Mouse (Mus musculus): ENCODE data around the gene Bcl6b. TPM values are rescaled to one million over a fixed set of nuclear protein-coding genes. Genes with fewer than 3 reads are reported as not detected.

Bcl6b gene
- polyA plus RNA-seq, 1 experiment from 2014 or later = 4.4 TPM

DNA sequence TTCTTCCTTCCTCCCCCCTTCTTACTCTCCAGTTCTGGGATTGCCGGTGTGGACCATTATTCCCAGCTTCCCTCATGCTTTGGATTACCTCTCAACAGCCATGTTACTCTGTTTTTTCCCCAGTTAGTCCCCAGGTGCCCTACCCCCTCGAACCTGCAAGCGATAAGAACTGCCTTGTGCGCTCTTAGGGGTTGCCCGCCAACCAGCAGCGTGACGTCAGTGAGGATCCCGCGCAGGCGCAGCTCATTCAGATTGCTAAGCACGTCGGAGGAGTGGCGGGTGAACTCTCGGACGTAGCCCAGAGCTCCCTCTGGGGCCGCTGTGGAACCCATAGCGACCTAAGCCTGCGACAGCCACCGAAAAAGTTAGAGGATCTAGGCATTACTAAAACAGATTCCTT lies 770 bp downstream of the Bcl6b start:
- Histone ChIP-seq H3K4me1 (replicated peaks; ENCODE audit: control insufficient read depth, insufficient read depth, low read length) (peaks cover 9% of the 10 kb centered on the region; the same call in 1 of the 2 replicates), H3K9ac (ENCODE audit: low read depth, low read length) (0 out of 2 replicates have a peak overlapping the region, but pooled peaks have one; percentile 26), H3K36me3 (ENCODE audit: control insufficient read depth, insufficient read depth) (no peaks in the 10 kb centered on the region), H3K4me3 (ENCODE audit: low read depth, low read length) (peak overlapping the region; percentile 35), H3K4me2 (replicated peaks; ENCODE audit: low read depth) (peak overlapping the region; percentile 72), H3K9me3 (ENCODE audit: control insufficient read depth) (no peaks in the 10 kb centered on the region), H3K27ac (ENCODE audit: low read depth, low read length) (peak overlapping the region; percentile 54; the same call in 1 of the 2 replicates), H3K27me3 (replicated peaks; ENCODE audit: control insufficient read depth, insufficient read depth, low read length) (peaks cover 7% of the 10 kb centered on the region; the same call in 1 of the 2 replicates)
- ATAC-seq = peak; percentile 44; the same call in 1 of the 2 replicates
- no peak for TF ChIP-seq CTCF (IDR thresholded peaks at IDR 0.05; ENCODE audit: low read depth)
- 1% methylated on average over 19 of the region's 19 CpGs for WGBS

DNA sequence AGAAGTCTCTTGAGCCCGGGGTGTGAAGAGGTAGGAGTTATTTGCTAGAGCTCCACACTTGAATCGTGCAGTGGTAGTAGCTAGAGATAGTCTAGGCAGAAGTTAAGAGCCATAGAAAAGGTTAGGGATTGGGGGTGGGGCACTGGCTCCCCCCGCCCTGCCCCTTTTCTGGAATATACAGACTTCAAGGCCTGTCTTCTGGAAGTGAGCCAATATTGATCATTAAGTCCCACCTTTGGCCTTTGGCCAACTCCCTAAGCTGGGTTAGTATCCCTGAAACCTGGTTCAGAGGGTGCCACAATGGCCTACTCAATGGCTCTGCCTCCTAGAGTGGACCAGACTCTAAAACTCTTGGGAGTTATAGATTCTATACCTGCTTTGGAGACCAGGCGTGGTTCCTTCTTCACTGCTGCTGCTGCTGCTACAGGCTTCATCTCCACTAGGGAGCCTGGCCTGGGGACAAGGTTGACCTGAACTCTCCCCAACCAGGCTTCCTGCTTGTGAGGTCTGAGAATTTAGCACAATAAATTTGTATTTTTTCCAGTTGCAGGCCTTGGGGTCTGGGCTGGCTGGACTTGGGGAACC lies 1.8 kb downstream of the Bcl6b start:
- Histone ChIP-seq H3K4me2 (replicated peaks; ENCODE audit: low read depth) (peak overlapping the region; percentile 72), H3K36me3 (ENCODE audit: control insufficient read depth, insufficient read depth) (no peaks in the 10 kb centered on the region), H3K4me1 (replicated peaks; ENCODE audit: control insufficient read depth, insufficient read depth, low read length) (peaks cover 9% of the 10 kb centered on the region; the same call in 1 of the 2 replicates), H3K27me3 (replicated peaks; ENCODE audit: control insufficient read depth, insufficient read depth, low read length) (peaks cover 7% of the 10 kb centered on the region; the same call in 1 of the 2 replicates), H3K4me3 (ENCODE audit: low read depth, low read length) (no peak overlapping the region), H3K9ac (ENCODE audit: low read depth, low read length) (no peak overlapping the region), H3K27ac (ENCODE audit: low read depth, low read length) (no peak overlapping the region), H3K9me3 (ENCODE audit: control insufficient read depth) (no peaks in the 10 kb centered on the region)
- WGBS = 65% methylated on average over 4 of the region's 4 CpGs
- no peak for TF ChIP-seq CTCF (IDR thresholded peaks at IDR 0.05; ENCODE audit: low read depth)
- no peak for ATAC-seq

DNA sequence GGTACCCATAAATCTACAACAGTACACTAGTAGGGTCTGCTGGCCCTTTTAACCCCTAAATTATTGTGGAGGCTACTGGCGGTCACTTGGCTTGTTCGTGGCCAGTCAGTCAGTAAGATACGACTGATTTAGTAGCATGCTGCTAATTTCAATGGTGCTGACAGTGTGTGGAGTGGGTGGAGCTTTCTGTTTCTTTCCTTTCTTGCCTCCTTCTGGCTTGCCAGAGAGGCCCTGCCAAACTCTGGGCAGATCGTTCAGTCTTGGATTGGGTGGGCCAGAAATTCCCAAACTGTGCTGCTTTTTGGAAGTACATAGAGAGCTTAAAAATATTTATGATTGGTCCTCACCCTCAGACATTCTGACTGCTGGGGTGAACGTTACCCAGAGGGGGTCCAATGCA lies 2.5 kb downstream of the Bcl6b start:
- WGBS = 35% methylated on average over 5 of the region's 5 CpGs

DNA sequence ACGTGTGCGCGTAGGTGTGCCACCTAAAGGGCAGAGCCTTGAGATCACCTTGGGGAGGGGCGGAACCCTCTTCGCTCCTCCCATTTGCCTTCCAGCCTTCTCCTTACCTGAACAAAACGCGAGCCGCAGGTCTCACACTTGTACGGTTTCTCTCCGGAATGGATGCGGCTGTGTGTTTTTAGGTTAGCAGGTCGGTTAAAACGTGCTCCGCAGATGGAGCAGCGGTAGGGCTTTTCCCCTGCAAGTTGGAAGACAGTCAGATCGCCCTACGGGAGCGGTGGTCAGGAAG lies 3.1 kb downstream of the Bcl6b start:
- H3K4me3 ChIP-seq (ENCODE audit: low read depth, low read length) = peak overlapping the region; percentile 32
- ATAC-seq = 0 out of 2 replicates have a peak, but pooled peaks have one; percentile 22

More for the DNA sequence above, 2.5 kb downstream of the Bcl6b start:
- Histone ChIP-seq H3K36me3 (ENCODE audit: control insufficient read depth, insufficient read depth) (no peaks in the 10 kb centered on the region), H3K9ac (ENCODE audit: low read depth, low read length) (no peak overlapping the region), H3K4me2 (replicated peaks; ENCODE audit: low read depth) (peak overlapping the region; percentile 72), H3K27ac (ENCODE audit: low read depth, low read length) (no peak overlapping the region), H3K27me3 (replicated peaks; ENCODE audit: control insufficient read depth, insufficient read depth, low read length) (peaks cover 7% of the 10 kb centered on the region; the same call in 1 of the 2 replicates), H3K4me1 (replicated peaks; ENCODE audit: control insufficient read depth, insufficient read depth, low read length) (peaks cover 9% of the 10 kb centered on the region; the same call in 1 of the 2 replicates), H3K4me3 (ENCODE audit: low read depth, low read length) (peak overlapping the region; percentile 32), H3K9me3 (ENCODE audit: control insufficient read depth) (no peaks in the 10 kb centered on the region)
- no peak for ATAC-seq
- no peak for TF ChIP-seq CTCF (IDR thresholded peaks at IDR 0.05; ENCODE audit: low read depth)

DNA sequence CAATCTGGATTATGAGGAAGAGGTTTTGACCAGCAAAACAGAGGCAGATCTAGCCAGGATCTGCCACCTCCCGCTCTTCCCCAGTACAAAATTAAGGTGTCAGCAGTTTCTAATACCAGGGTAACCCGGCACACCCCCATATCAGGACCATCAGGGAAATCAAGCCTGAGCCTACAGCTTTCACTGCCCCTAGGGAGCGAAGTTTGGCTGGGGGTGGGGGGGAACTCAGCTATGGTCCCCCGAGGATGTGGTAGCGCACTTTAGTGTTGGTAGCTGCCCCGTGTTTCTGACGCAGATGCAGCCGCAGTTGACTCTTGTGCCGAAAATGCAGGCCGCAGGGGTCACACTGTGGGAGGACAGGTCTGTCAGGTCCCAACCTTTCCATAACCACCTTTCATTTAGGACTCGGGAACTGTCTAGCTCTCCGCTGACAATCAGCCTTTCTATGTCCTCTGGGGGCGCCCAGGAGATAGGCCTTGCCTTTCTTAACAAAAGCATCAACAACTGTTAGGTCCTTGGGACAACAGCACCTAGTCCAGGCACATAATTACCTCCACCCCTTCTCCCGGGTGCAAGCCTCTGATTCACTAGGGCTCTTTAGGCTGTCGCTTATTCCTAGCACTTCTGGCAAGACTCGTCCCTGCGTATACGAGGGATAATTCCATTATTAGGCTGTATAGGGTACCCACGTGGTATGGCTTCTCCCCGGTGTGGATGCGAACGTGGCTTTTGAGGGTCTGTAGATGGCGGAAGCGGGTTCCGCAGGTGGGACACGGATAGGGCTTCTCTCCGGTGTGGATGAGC lies 3.6 kb downstream of the Bcl6b start:
- H3K27me3 ChIP-seq (replicated peaks; ENCODE audit: control insufficient read depth, insufficient read depth, low read length) = peaks cover 7% of the 10 kb centered on the region; the same call in 1 of the 2 replicates
- ATAC-seq = no peak
- no peaks in the 10 kb centered on the region for H3K9me3 ChIP-seq (ENCODE audit: control insufficient read depth)
- H3K36me3 ChIP-seq (ENCODE audit: control insufficient read depth, insufficient read depth) = no peaks in the 10 kb centered on the region
- 19% methylated on average over 27 of the region's 27 CpGs for WGBS
- peaks cover 9% of the 10 kb centered on the region; the same call in 1 of the 2 replicates for H3K4me1 ChIP-seq (replicated peaks; ENCODE audit: control insufficient read depth, insufficient read depth, low read length)
- peak overlapping the region; percentile 32 for H3K4me3 ChIP-seq (ENCODE audit: low read depth, low read length)
- TF ChIP-seq CTCF (IDR thresholded peaks at IDR 0.05; ENCODE audit: low read depth) = peak; percentile 40
- H3K27ac ChIP-seq (ENCODE audit: low read depth, low read length) = peak overlapping the region; percentile 51; the same call in 1 of the 2 replicates
- H3K4me2 ChIP-seq (replicated peaks; ENCODE audit: low read depth) = peak overlapping the region; percentile 72
- peak overlapping the region; percentile 31; the same call in 1 of the 2 replicates for H3K9ac ChIP-seq (ENCODE audit: low read depth, low read length)

More for the DNA sequence above, 3.1 kb downstream of the Bcl6b start:
- H3K9ac ChIP-seq (ENCODE audit: low read depth, low read length) = peak overlapping the region; percentile 38; the same call in 1 of the 2 replicates
- WGBS = 13% methylated on average over 18 of the region's 18 CpGs
- no peak; the same call in 1 of the 2 replicates for TF ChIP-seq CTCF (IDR thresholded peaks at IDR 0.05; ENCODE audit: low read depth)
- no peak overlapping the region for H3K27ac ChIP-seq (ENCODE audit: low read depth, low read length)
- no peaks in the 10 kb centered on the region for H3K36me3 ChIP-seq (ENCODE audit: control insufficient read depth, insufficient read depth)
- H3K4me2 ChIP-seq (replicated peaks; ENCODE audit: low read depth) = peak overlapping the region; percentile 72
- H3K4me1 ChIP-seq (replicated peaks; ENCODE audit: control insufficient read depth, insufficient read depth, low read length) = peaks cover 9% of the 10 kb centered on the region; the same call in 1 of the 2 replicates
- no peaks in the 10 kb centered on the region for H3K9me3 ChIP-seq (ENCODE audit: control insufficient read depth)
- H3K27me3 ChIP-seq (replicated peaks; ENCODE audit: control insufficient read depth, insufficient read depth, low read length) = peaks cover 7% of the 10 kb centered on the region; the same call in 1 of the 2 replicates

DNA sequence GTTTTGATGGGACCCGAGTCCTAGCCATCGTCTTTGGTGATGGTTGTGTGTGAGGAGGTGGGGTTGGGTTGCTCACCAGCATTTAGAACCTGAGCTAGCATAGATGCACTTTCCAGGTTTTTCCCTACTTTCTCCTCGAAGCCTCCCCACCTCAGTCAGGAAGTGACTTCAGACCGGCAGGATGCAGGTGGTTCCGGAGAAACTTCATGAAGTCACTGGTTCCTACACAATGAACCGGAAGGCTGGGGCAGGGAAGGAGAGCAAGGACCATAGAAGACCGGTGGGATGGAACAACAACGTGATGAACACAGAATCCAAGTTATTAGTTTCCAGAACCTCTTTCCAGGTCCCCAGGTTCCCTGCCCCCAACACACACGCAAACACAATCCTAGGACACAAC lies 5.9 kb downstream of the Bcl6b start:
- WGBS = 73% methylated on average over 9 of the region's 9 CpGs
- TF ChIP-seq CTCF (IDR thresholded peaks at IDR 0.05; ENCODE audit: low read depth) = no peak
- Histone ChIP-seq H3K4me2 (replicated peaks; ENCODE audit: low read depth) (no peak overlapping the region; the same call in 1 of the 2 replicates), H3K4me1 (replicated peaks; ENCODE audit: control insufficient read depth, insufficient read depth, low read length) (peaks cover 3% of the 10 kb centered on the region), H3K4me3 (ENCODE audit: low read depth, low read length) (no peak overlapping the region), H3K27me3 (replicated peaks; ENCODE audit: control insufficient read depth, insufficient read depth, low read length) (no peaks in the 10 kb centered on the region), H3K9ac (ENCODE audit: low read depth, low read length) (no peak overlapping the region), H3K9me3 (ENCODE audit: control insufficient read depth) (no peaks in the 10 kb centered on the region), H3K36me3 (ENCODE audit: control insufficient read depth, insufficient read depth) (no peaks in the 10 kb centered on the region), H3K27ac (ENCODE audit: low read depth, low read length) (peak overlapping the region; percentile 57)
- no peak for ATAC-seq
